In genomic region chr6:103335683-103336082, GRCm38 (mm10) we compare ENCODE assay signal across 27 mouse cellular contexts.
"Had no signal": no experiment of that assay in that cellular context is flagged by ENCODE, and none has a peak within 500 bp of the region (broad histone marks: within the 10 kb centered on the region; RNA-seq: fewer than 3 reads in every experiment).

No protein-coding gene starts in this region.

- H3K9me3 ChIP-seq: embryonic facial prominence, embryonic 10.5 days; embryonic facial prominence, embryonic 12.5 days; embryonic facial prominence, embryonic 13.5 days; embryonic facial prominence, embryonic 15.5 days; forebrain, embryonic 10.5 days; forebrain, embryonic 12.5 days; forebrain, embryonic 13.5 days; forebrain, embryonic 15.5 days had no signal

- H3K4me3 ChIP-seq: embryonic facial prominence, embryonic 10.5 days; embryonic facial prominence, embryonic 12.5 days; embryonic facial prominence, embryonic 13.5 days; embryonic facial prominence, embryonic 15.5 days; erythroblast, embryonic 14.5 days; forebrain, embryonic 10.5 days; forebrain, embryonic 12.5 days; forebrain, embryonic 13.5 days; forebrain, embryonic 15.5 days; gastrocnemius, adult 2 months; heart, adult 2 months had no signal

- DNase-seq: cerebellum, adult 9-10 months; cerebellum, adult 9-11 months; cerebellum, postnatal 10 days; cerebellum, postnatal 14 days; cerebellum, postnatal 25 days; cerebellum, postnatal 36 days; embryo, embryonic 11 days; forebrain, postnatal 0 days; gastrocnemius, adult 2 months; gastrocnemius, postnatal 10 days; gastrocnemius, postnatal 14 days; gastrocnemius, postnatal 25 days; gastrocnemius, postnatal 36 days; heart, adult 11 months; heart, adult 18-20 months; heart, adult 2 months had no signal

- H3K27ac ChIP-seq: embryonic facial prominence, embryonic 10.5 days; embryonic facial prominence, embryonic 12.5 days; embryonic facial prominence, embryonic 13.5 days; embryonic facial prominence, embryonic 15.5 days; forebrain, embryonic 10.5 days; forebrain, embryonic 12.5 days; forebrain, embryonic 13.5 days; forebrain, embryonic 15.5 days; gastrocnemius, adult 2 months; heart, adult 2 months had no signal

- H3K36me3 ChIP-seq: embryonic facial prominence, embryonic 10.5 days; embryonic facial prominence, embryonic 12.5 days; embryonic facial prominence, embryonic 13.5 days; embryonic facial prominence, embryonic 15.5 days; forebrain, embryonic 10.5 days; forebrain, embryonic 12.5 days; forebrain, embryonic 15.5 days had no signal

- ATAC-seq: forebrain, embryonic 13.5 days; forebrain, embryonic 14.5 days; forebrain, embryonic 15.5 days; forebrain, embryonic 16.5 days; forebrain, postnatal 0 days had no signal

- H3K4me1 ChIP-seq: embryonic facial prominence, embryonic 10.5 days; embryonic facial prominence, embryonic 12.5 days; embryonic facial prominence, embryonic 13.5 days; embryonic facial prominence, embryonic 15.5 days had no signal

- H3K27me3 ChIP-seq: embryonic facial prominence, embryonic 12.5 days; embryonic facial prominence, embryonic 13.5 days; embryonic facial prominence, embryonic 15.5 days; forebrain, embryonic 12.5 days; forebrain, embryonic 13.5 days; forebrain, embryonic 15.5 days had no signal
